Mouse (Mus musculus): Measurements from ENCODE around the gene Cyp39a1. TPM values are rescaled to one million over a fixed set of nuclear protein-coding genes. Genes with fewer than 3 reads are reported as not detected.

Cyp39a1 gene
- polyA plus RNA-seq, 1 experiment from 2014 or later = 24.8 TPM

GRCm38 (mm10) chr17:43646925-43647324 is 20.3 kb upstream of the Cyp39a1 start:
- Histone ChIP-seq H3K36me3 (peaks cover 10% of the 10 kb centered on the region), H3K4me3 (replicated peaks) (no peak overlapping the region), H3K9me3 (replicated peaks) (no peaks in the 10 kb centered on the region), H3K4me2 (no peak overlapping the region), H3K9ac (no peak overlapping the region), H3K4me1 (no peaks in the 10 kb centered on the region; the same call in 1 of the 2 replicates), H3K27ac (no peak overlapping the region), H3K27me3 (no peaks in the 10 kb centered on the region)
- ATAC-seq (replicated peaks; ENCODE audit: low FRiP score) = no peak
- 64% methylated on average over 5 of the region's 5 CpGs for WGBS

- H3K27me3 ChIP-seq = no peaks in the 10 kb centered on the region
- H3K4me2 ChIP-seq = no peak overlapping the region
- no peak overlapping the region for H3K4me3 ChIP-seq (replicated peaks)
- peaks cover 7% of the 10 kb centered on the region for H3K36me3 ChIP-seq
- no peaks in the 10 kb centered on the region; the same call in 1 of the 2 replicates for H3K4me1 ChIP-seq
- no peak overlapping the region for H3K9ac ChIP-seq
- H3K9me3 ChIP-seq (replicated peaks) = no peaks in the 10 kb centered on the region
- no peak overlapping the region for H3K27ac ChIP-seq
- 89% methylated on average over 10 of the region's 10 CpGs for WGBS
- no peak for ATAC-seq (replicated peaks; ENCODE audit: low FRiP score)
Observed at GRCm38 (mm10) chr17:43649641-43650436, 17.4 kb upstream of the Cyp39a1 start.

DNA sequence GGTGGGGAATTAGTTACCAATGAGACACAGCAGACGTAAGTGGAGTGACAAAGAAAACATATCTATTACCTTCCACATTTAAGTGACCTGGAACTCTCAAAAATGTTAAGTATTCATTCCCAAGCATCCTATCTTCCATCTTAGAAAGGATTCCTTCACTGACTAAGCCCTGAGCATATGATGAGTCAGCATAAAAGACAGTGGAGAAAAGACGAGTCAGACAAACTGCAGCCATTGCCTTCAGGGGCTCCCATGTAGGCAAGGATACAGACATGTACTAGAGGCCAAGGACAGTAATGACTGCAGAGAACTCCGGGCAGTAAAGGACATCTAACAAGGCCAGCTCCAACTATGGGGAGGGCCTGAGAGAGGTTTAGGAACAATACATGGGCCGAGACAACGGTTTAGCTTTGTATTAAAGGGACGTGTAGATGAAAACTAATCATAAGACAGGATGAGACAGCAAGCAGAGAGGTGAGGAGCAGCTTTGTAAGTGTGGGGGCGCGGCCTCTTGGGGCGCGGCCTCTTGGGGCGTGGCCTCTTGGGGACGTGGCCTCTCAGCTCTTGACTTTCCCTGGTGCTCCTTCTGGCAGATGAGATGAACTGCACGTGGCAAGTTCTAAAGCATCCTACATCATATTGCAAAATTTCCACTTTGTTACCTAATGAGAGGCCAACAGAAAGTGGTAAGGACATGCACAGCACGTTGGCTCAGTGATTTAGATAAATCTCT is 15.7 kb upstream of the Cyp39a1 start:
- no peaks in the 10 kb centered on the region; the same call in 1 of the 2 replicates for H3K4me1 ChIP-seq
- no peak overlapping the region for H3K27ac ChIP-seq
- H3K9me3 ChIP-seq (replicated peaks) = no peaks in the 10 kb centered on the region
- H3K4me2 ChIP-seq = no peak overlapping the region
- H3K4me3 ChIP-seq (replicated peaks) = no peak overlapping the region
- ATAC-seq (replicated peaks; ENCODE audit: low FRiP score) = no peak
- H3K9ac ChIP-seq = no peak overlapping the region
- H3K27me3 ChIP-seq = no peaks in the 10 kb centered on the region
- H3K36me3 ChIP-seq = peaks cover 7% of the 10 kb centered on the region; the same call in 1 of the 2 replicates
- WGBS = 69% methylated on average over 14 of the region's 14 CpGs

- Histone ChIP-seq H3K9me3 (replicated peaks) (no peaks in the 10 kb centered on the region), H3K4me3 (replicated peaks) (peak within 1 kb of the TSS; percentile 60), H3K4me2 (peak within 1 kb of the TSS; percentile 83), H3K27me3 (no peaks in the 10 kb centered on the region), H3K27ac (peak within 1 kb of the TSS; percentile 49; the same call in 1 of the 2 replicates), H3K9ac (peak within 1 kb of the TSS; percentile 63), H3K36me3 (no peaks in the 10 kb centered on the region), H3K4me1 (peaks cover 22% of the 10 kb centered on the region)
- ATAC-seq (replicated peaks; ENCODE audit: low FRiP score) = peak; percentile 97
- WGBS = under 1% methylated on average over 35 of the region's 41 CpGs
Observed at GRCm38 (mm10) chr17:43666576-43667289, 492 bp upstream of the Cyp39a1 start, which contains the start of gene Slc25a27. Gene Slc25a27 (minus strand): TSS chr17:43667214.

- no peak for ATAC-seq (replicated peaks; ENCODE audit: low FRiP score)
- peak overlapping the region; percentile 27; the same call in 1 of the 2 replicates for H3K4me2 ChIP-seq
- no peak overlapping the region for H3K4me3 ChIP-seq (replicated peaks)
- 65% methylated on average over 6 of the region's 6 CpGs for WGBS
- no peak overlapping the region for H3K9ac ChIP-seq
- H3K9me3 ChIP-seq (replicated peaks) = no peaks in the 10 kb centered on the region
- no peaks in the 10 kb centered on the region for H3K27me3 ChIP-seq
- peaks cover 22% of the 10 kb centered on the region for H3K4me1 ChIP-seq
- no peak overlapping the region for H3K27ac ChIP-seq
- no peaks in the 10 kb centered on the region for H3K36me3 ChIP-seq
Observed at GRCm38 (mm10) chr17:43669145-43669695, 2.0 kb downstream of the Cyp39a1 start.

GRCm38 (mm10) chr17:43671907-43672306 is 4.7 kb downstream of the Cyp39a1 start:
- H3K4me1 ChIP-seq = peaks cover 15% of the 10 kb centered on the region
- no peak overlapping the region for H3K27ac ChIP-seq
- no peaks in the 10 kb centered on the region for H3K27me3 ChIP-seq
- H3K36me3 ChIP-seq = no peaks in the 10 kb centered on the region
- H3K4me2 ChIP-seq = no peak overlapping the region
- 83% methylated on average over 4 of the region's 4 CpGs for WGBS
- H3K9ac ChIP-seq = no peak overlapping the region
- no peak overlapping the region for H3K4me3 ChIP-seq (replicated peaks)
- ATAC-seq (replicated peaks; ENCODE audit: low FRiP score) = no peak
- H3K9me3 ChIP-seq (replicated peaks) = no peaks in the 10 kb centered on the region

DNA sequence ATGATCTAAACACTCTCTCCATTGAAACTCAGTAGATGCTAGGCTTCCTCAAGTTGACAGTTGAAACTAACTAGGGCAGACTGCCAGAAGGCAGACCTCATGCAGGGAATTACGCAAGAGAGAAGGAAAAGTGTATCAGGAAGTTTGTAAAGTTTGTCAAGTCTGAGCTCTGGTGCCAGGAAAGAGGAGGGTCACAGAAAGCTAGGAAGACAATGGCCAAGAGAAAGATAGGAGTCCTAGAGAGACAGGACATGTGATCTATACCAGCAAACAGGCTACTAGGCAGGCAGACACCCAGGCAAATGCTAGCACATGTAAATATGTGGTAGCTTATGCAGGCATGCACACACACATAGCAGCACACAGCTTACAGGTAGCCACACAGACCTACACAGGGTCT is 8.0 kb downstream of the Cyp39a1 start:
- Histone ChIP-seq H3K4me2 (no peak overlapping the region), H3K4me1 (peaks cover 8% of the 10 kb centered on the region; the same call in 1 of the 2 replicates), H3K9ac (no peak overlapping the region), H3K27ac (no peak overlapping the region), H3K27me3 (no peaks in the 10 kb centered on the region), H3K9me3 (replicated peaks) (no peaks in the 10 kb centered on the region), H3K4me3 (replicated peaks) (no peak overlapping the region), H3K36me3 (no peaks in the 10 kb centered on the region)
- WGBS = 52% methylated on average over 1 of the region's 1 CpGs
- no peak for ATAC-seq (replicated peaks; ENCODE audit: low FRiP score)

GRCm38 (mm10) chr17:43676241-43676640 is 9.0 kb downstream of the Cyp39a1 start:
- Histone ChIP-seq H3K36me3 (0 out of 2 replicates have a peak, but pooled peaks cover 4% of the 10 kb centered on the region), H3K9me3 (replicated peaks) (no peaks in the 10 kb centered on the region), H3K4me2 (no peak overlapping the region), H3K27ac (no peak overlapping the region), H3K9ac (no peak overlapping the region), H3K4me1 (peaks cover 8% of the 10 kb centered on the region; the same call in 1 of the 2 replicates), H3K27me3 (no peaks in the 10 kb centered on the region), H3K4me3 (replicated peaks) (no peak overlapping the region)
- ATAC-seq (replicated peaks; ENCODE audit: low FRiP score) = no peak
- WGBS = 90% methylated on average over 1 of the region's 1 CpGs

DNA sequence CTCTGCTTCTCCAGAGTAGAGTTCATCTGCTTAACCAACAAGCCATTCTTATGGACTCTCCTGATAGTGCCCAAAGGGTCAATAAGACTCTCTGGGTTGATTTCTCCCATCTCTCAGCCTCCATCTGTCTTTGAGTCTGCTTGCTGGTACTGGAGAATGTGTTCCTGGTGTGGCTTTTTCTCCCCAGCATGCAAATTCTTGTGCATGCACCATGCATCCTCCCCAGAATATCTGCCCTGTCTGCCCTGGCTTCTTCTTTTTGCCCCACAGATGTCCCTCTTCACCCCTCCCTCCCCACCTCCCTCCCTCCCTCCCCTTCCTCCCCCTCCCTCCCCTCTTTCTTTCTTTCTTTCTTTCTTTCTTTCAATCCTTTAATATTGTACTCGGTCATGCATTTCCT is 10.1 kb downstream of the Cyp39a1 start:
- ATAC-seq (replicated peaks; ENCODE audit: low FRiP score) = no peak
- H3K4me3 ChIP-seq (replicated peaks) = no peak overlapping the region
- H3K36me3 ChIP-seq = 0 out of 2 replicates have a peak, but pooled peaks cover 7% of the 10 kb centered on the region
- no peak overlapping the region for H3K9ac ChIP-seq
- H3K4me2 ChIP-seq = no peak overlapping the region
- no peak overlapping the region for H3K27ac ChIP-seq
- H3K9me3 ChIP-seq (replicated peaks) = no peaks in the 10 kb centered on the region
- WGBS = 33% methylated on average over 1 of the region's 1 CpGs
- peaks cover 8% of the 10 kb centered on the region; the same call in 1 of the 2 replicates for H3K4me1 ChIP-seq
- H3K27me3 ChIP-seq = no peaks in the 10 kb centered on the region

- no peaks in the 10 kb centered on the region for H3K4me1 ChIP-seq
- ATAC-seq (replicated peaks; ENCODE audit: low FRiP score) = no peak
- H3K27ac ChIP-seq = no peak overlapping the region
- H3K9me3 ChIP-seq (replicated peaks) = no peaks in the 10 kb centered on the region
- no peak overlapping the region for H3K4me3 ChIP-seq (replicated peaks)
- H3K27me3 ChIP-seq = no peaks in the 10 kb centered on the region
- WGBS = 89% methylated on average over 6 of the region's 7 CpGs
- H3K9ac ChIP-seq = no peak overlapping the region
- peaks cover 26% of the 10 kb centered on the region for H3K36me3 ChIP-seq
- no peak overlapping the region for H3K4me2 ChIP-seq
Observed at GRCm38 (mm10) chr17:43684086-43684485, 16.9 kb downstream of the Cyp39a1 start.

- no peak for ATAC-seq (replicated peaks; ENCODE audit: low FRiP score)
- no peaks in the 10 kb centered on the region for H3K4me1 ChIP-seq
- no peak overlapping the region for H3K4me3 ChIP-seq (replicated peaks)
- peaks cover 26% of the 10 kb centered on the region for H3K36me3 ChIP-seq
- H3K9me3 ChIP-seq (replicated peaks) = no peaks in the 10 kb centered on the region
- no peaks in the 10 kb centered on the region for H3K27me3 ChIP-seq
- H3K9ac ChIP-seq = no peak overlapping the region
- WGBS = 90% methylated on average over 5 of the region's 5 CpGs
- no peak overlapping the region for H3K27ac ChIP-seq
- no peak overlapping the region for H3K4me2 ChIP-seq
Observed at GRCm38 (mm10) chr17:43684638-43685037, 17.4 kb downstream of the Cyp39a1 start.
